Mouse (Mus musculus) hindbrain, embryonic 16.5 days (tissue): ENCODE measurements at regions not wholly inside any gene's neighbourhood (a gene's known extent, or its start where the extent isn't known, plus 50 kb on each side); places are given as distances from the start of the nearest gene placed in this dataset.
A peak's percentile ranks its signal among the peaks of the same experiment; 100 is the strongest.

Experiments used
- ATAC-seq: fragments of 200-750 bp; cut with Nextera tagmentation; 2 replicates; pipeline ENCODE4 v1.8.0; 2017; ENCODE audit warnings: moderate TSS enrichment, moderate library complexity
- H3K27ac ChIP-seq: fragments of 300-500 bp; sonication (generic); 2 replicates; pipeline ENCODE4 v1.5.1; 2014; ENCODE audit warnings: low read depth, mild to moderate bottlenecking, control low read depth, low read length, moderate library complexity
- H3K27me3 ChIP-seq: fragments of 300-500 bp; sonication (generic); replicated peaks from 2 replicates; pipeline ENCODE4 v1.6.1; 2014; ENCODE audit warnings: low read length; ENCODE audit not compliant: control insufficient read depth, insufficient read depth
- H3K36me3 ChIP-seq: fragments of 300-500 bp; sonication (generic); 2 replicates; pipeline ENCODE4 v1.6.1; 2014; ENCODE audit warnings: mild to moderate bottlenecking, low read length, moderate library complexity, mixed read lengths; ENCODE audit not compliant: control insufficient read depth, insufficient read depth
- H3K4me1 ChIP-seq: fragments of 300-500 bp; sonication (generic); 2 replicates; pipeline ENCODE4 v1.6.1; 2014; ENCODE audit warnings: low read depth, low read length; ENCODE audit not compliant: control insufficient read depth, insufficient read depth
- H3K4me2 ChIP-seq: fragments of 300-500 bp; sonication (generic); 2 replicates; pipeline ENCODE4 v1.6.1; 2014; ENCODE audit warnings: mild to moderate bottlenecking, low read length, control low read depth, moderate library complexity
- H3K4me3 ChIP-seq: fragments of 300-500 bp; sonication (generic); 2 replicates; pipeline ENCODE4 v1.5.1; 2014; ENCODE audit warnings: mild to moderate bottlenecking, low read length, control low read depth, moderate library complexity
- H3K9ac ChIP-seq: fragments of 300-500 bp; sonication (generic); 2 replicates; pipeline ENCODE4 v1.6.1; 2014; ENCODE audit warnings: low read depth, mild to moderate bottlenecking, control low read depth, low read length, moderate library complexity
- H3K9me3 ChIP-seq: fragments of 300-500 bp; sonication (generic); 2 replicates; pipeline ENCODE4 v1.6.1; 2014; ENCODE audit warnings: mild to moderate bottlenecking, low read length, moderate library complexity; ENCODE audit not compliant: control insufficient read depth
- WGBS: fragments of 180-500 bp; shearing (Covaris S2); extraction: QIAGEN DNeasy Blood & Tissue Kit; methylation state at CpG from one replicate; pipeline ENCODE4 v1.1.7; 2014; 5-methylcytosine and 5-hydroxymethylcytosine counted together

- no peak overlapping the region for H3K9ac ChIP-seq
- no peaks in the 10 kb centered on the region for H3K36me3 ChIP-seq
- H3K27me3 ChIP-seq = no peaks in the 10 kb centered on the region
- H3K4me3 ChIP-seq = no peak overlapping the region
- no peaks in the 10 kb centered on the region for H3K9me3 ChIP-seq
- no peak overlapping the region for H3K27ac ChIP-seq
- no peaks in the 10 kb centered on the region for H3K4me1 ChIP-seq
- 88% methylated on average over 6 of the region's 6 CpGs for WGBS
- no peak overlapping the region for H3K4me2 ChIP-seq
- ATAC-seq = no peak
Observed at GRCm38 (mm10) chr8:87297761-87298160, 174.6 kb downstream of the Cbln1 start.

GRCm38 (mm10) chr8:87297331-87297730 lies 175.1 kb downstream of the Cbln1 start:
- no peak overlapping the region for H3K4me3 ChIP-seq
- H3K4me1 ChIP-seq = no peaks in the 10 kb centered on the region
- no peaks in the 10 kb centered on the region for H3K9me3 ChIP-seq
- H3K27me3 ChIP-seq = no peaks in the 10 kb centered on the region
- no peak overlapping the region for H3K4me2 ChIP-seq
- WGBS = 85% methylated on average over 3 of the region's 3 CpGs
- H3K9ac ChIP-seq = no peak overlapping the region
- H3K36me3 ChIP-seq = no peaks in the 10 kb centered on the region
- no peak for ATAC-seq
- H3K27ac ChIP-seq = no peak overlapping the region

- no peak overlapping the region for H3K4me2 ChIP-seq
- H3K27me3 ChIP-seq = no peaks in the 10 kb centered on the region
- no peaks in the 10 kb centered on the region for H3K36me3 ChIP-seq
- no peak overlapping the region for H3K9ac ChIP-seq
- no peak overlapping the region for H3K4me3 ChIP-seq
- WGBS = 56% methylated on average over 8 of the region's 8 CpGs
- no peak overlapping the region for H3K27ac ChIP-seq
- ATAC-seq = no peak
- H3K4me1 ChIP-seq = no peaks in the 10 kb centered on the region; the same call in 1 of the 2 replicates
- no peaks in the 10 kb centered on the region for H3K9me3 ChIP-seq
Observed at GRCm38 (mm10) chr8:87286059-87286458, 186.3 kb downstream of the Cbln1 start.

- Histone ChIP-seq H3K4me1 (no peaks in the 10 kb centered on the region; the same call in 1 of the 2 replicates), H3K4me2 (no peak overlapping the region), H3K4me3 (no peak overlapping the region), H3K9ac (no peak overlapping the region), H3K9me3 (no peaks in the 10 kb centered on the region), H3K36me3 (no peaks in the 10 kb centered on the region), H3K27ac (no peak overlapping the region), H3K27me3 (no peaks in the 10 kb centered on the region)
- WGBS = 74% methylated on average over 4 of the region's 4 CpGs
- no peak for ATAC-seq
Observed at GRCm38 (mm10) chr8:87284356-87284755, 188.1 kb downstream of the Cbln1 start.

GRCm38 (mm10) chr8:87282511-87282910 lies 189.9 kb downstream of the Cbln1 start:
- no peak for ATAC-seq
- H3K4me3 ChIP-seq = no peak overlapping the region
- no peaks in the 10 kb centered on the region for H3K36me3 ChIP-seq
- 97% methylated on average over 4 of the region's 4 CpGs for WGBS
- no peak overlapping the region for H3K9ac ChIP-seq
- no peaks in the 10 kb centered on the region for H3K27me3 ChIP-seq
- no peaks in the 10 kb centered on the region; the same call in 1 of the 2 replicates for H3K4me1 ChIP-seq
- no peaks in the 10 kb centered on the region for H3K9me3 ChIP-seq
- H3K27ac ChIP-seq = no peak overlapping the region
- H3K4me2 ChIP-seq = no peak overlapping the region

GRCm38 (mm10) chr8:87273328-87273727 lies 199.1 kb downstream of the Cbln1 start:
- H3K27me3 ChIP-seq = no peaks in the 10 kb centered on the region
- ATAC-seq = no peak
- 0 out of 2 replicates have a peak, but pooled peaks cover 2% of the 10 kb centered on the region for H3K9me3 ChIP-seq
- no peak overlapping the region for H3K4me3 ChIP-seq
- no peak overlapping the region for H3K27ac ChIP-seq
- H3K4me1 ChIP-seq = 0 out of 2 replicates have a peak, but pooled peaks cover 2% of the 10 kb centered on the region
- H3K4me2 ChIP-seq = no peak overlapping the region
- WGBS = 80% methylated on average over 6 of the region's 6 CpGs
- no peak overlapping the region for H3K9ac ChIP-seq
- no peaks in the 10 kb centered on the region for H3K36me3 ChIP-seq

- H3K27me3 ChIP-seq = no peaks in the 10 kb centered on the region
- no peaks in the 10 kb centered on the region for H3K9me3 ChIP-seq
- ATAC-seq = peak; percentile 56; the same call in 1 of the 2 replicates
- no peak overlapping the region for H3K4me2 ChIP-seq
- H3K4me3 ChIP-seq = no peak overlapping the region
- H3K9ac ChIP-seq = no peak overlapping the region
- no peak overlapping the region for H3K27ac ChIP-seq
- no peaks in the 10 kb centered on the region for H3K36me3 ChIP-seq
- 66% methylated on average over 3 of the region's 3 CpGs for WGBS
- H3K4me1 ChIP-seq = 0 out of 2 replicates have a peak, but pooled peaks cover 2% of the 10 kb centered on the region
Observed at GRCm38 (mm10) chr8:87270525-87271187, 201.8 kb downstream of the Cbln1 start.

GRCm38 (mm10) chr8:87268159-87268558 lies 204.2 kb downstream of the Cbln1 start:
- no peak overlapping the region for H3K4me2 ChIP-seq
- no peak overlapping the region for H3K9ac ChIP-seq
- no peak overlapping the region for H3K4me3 ChIP-seq
- 0 out of 2 replicates have a peak, but pooled peaks cover 2% of the 10 kb centered on the region for H3K4me1 ChIP-seq
- no peaks in the 10 kb centered on the region for H3K36me3 ChIP-seq
- no peaks in the 10 kb centered on the region for H3K27me3 ChIP-seq
- no peak overlapping the region for H3K27ac ChIP-seq
- no peak for ATAC-seq
- H3K9me3 ChIP-seq = no peaks in the 10 kb centered on the region

GRCm38 (mm10) chr8:87264999-87265398 lies 207.4 kb downstream of the Cbln1 start:
- ATAC-seq = no peak
- no peaks in the 10 kb centered on the region for H3K27me3 ChIP-seq
- WGBS = 14% methylated on average over 2 of the region's 2 CpGs

More at GRCm38 (mm10) chr8:87264999-87265398, 207.4 kb downstream of the Cbln1 start:
- Histone ChIP-seq H3K9me3 (no peaks in the 10 kb centered on the region), H3K36me3 (no peaks in the 10 kb centered on the region), H3K4me1 (no peaks in the 10 kb centered on the region), H3K4me3 (no peak overlapping the region), H3K27ac (no peak overlapping the region), H3K4me2 (no peak overlapping the region), H3K9ac (no peak overlapping the region)
